Mouse (Mus musculus) heart, adult 9 months (tissue): Measurements from ENCODE around the gene Man2b1.
"Not testable (repeated sequence)": the region's sequence is repeated elsewhere in the genome, so short reads cannot be mapped to it uniquely, and the experiment has no call there.

ENCODE experiments used
- DNase-seq, 2 experiments: peaks; one replicate each; pipeline ENCODE4 v3.0.0; 2022; ENCODE audit warnings: low spot score in 2 of 2

Man2b1 gene

GRCm38 (mm10) chr8:85073041-85073612 lies 9.9 kb upstream of the Man2b1 start:
- DNase-seq, result no peak

GRCm38 (mm10) chr8:85074167-85074566 lies 8.9 kb upstream of the Man2b1 start:
- DNase-seq, result no peak

DNA sequence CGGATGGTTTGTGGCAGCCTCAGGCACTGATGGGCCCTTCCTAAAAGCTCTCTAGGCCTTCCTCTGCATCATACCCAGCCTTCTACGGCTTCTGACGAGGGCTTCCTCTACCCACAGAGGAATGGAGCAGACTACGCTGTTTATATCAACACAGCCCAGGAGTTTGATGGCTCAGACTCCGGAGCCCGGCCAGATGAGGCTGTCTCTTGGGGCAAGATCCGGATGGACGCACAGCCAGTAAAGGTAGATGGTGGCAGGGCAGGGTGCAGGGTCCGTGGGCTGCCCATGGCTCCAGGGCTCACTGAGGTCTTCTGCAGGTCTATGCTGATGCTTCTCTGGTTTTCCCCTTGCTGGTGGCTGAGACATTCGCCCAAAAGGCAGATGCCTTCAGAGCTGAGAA lies 8.5 kb upstream of the Man2b1 start:
- DNase-seq, result no peak

DNA sequence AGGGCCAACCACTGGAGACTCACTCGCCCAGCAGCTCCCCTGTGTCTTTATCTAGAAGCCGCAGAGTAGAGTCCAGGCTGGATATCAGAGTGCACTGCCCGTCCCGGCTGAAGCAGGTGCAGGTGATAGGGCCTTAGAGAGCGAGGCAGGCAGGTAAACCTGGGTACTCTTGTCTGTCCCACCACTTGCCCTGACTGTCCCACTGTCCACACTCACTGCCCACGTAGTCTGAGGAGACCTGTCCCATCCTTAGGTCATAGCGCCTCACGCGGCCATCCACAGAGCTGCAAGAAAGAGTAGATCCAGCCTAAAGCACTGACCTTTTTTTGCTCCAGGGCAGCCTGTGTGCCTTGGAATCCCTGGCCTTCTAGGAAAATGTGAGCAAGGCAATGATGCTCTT lies 7.1 kb upstream of the Man2b1 start:
- no peak for DNase-seq

DNA sequence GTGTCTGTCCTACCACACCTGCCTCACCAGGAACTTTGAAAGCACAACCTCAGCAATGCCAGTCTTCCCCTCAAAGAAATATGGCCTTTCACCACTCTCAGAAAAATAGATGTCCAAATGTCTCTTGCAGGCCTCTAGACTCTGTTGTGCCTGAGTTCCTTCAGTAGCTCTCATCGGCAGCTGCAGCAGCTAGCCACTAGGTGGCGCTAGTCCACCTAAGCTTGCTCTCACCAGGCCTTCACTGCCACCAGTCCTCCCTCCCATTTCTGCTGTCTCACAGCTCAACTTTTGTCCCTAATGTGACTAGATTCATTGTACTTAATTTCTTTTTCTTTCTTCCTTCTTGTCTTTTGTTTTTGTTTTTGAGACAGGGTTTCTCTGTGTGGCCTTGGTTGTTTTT lies 6.1 kb upstream of the Man2b1 start:
- DNase-seq, result peak; percentile 64 to 68

GRCm38 (mm10) chr8:85080214-85080531 lies 2.9 kb upstream of the Man2b1 start:
- DNase-seq, result no peak

GRCm38 (mm10) chr8:85080532-85081215 lies 2.4 kb upstream of the Man2b1 start, which contains the start of gene Wdr83os:
Wdr83os (plus strand) TSS chr8:85080740.
- DNase-seq, result peak; percentile 28 to 63

DNA sequence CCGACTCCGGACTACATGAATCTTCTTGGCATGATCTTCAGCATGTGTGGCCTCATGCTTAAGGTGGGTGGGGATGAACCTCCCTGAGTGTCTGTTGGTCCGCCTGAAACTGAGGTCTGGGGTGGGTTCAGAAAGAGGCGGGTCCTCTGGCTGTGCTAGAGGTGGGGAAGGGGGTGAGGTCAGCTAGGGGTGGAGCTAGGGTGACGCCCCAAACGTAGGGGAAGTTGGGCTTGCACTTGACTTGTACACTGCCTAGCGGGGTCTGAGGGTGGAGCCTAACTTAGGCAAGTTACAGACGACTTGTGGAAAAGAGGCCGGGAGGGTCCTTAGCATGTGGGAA lies 1.9 kb upstream of the Man2b1 start, which contains the start of gene Wdr83:
Gene Wdr83, minus strand, starts transcription at position 91 of the 340 bp plus-strand sequence.
- DNase-seq, result peak in 1 of 2 experiments; percentile 57

GRCm38 (mm10) chr8:85082169-85082568 lies 901 bp upstream of the Man2b1 start:
- not testable (repeated sequence) for DNase-seq

DNA sequence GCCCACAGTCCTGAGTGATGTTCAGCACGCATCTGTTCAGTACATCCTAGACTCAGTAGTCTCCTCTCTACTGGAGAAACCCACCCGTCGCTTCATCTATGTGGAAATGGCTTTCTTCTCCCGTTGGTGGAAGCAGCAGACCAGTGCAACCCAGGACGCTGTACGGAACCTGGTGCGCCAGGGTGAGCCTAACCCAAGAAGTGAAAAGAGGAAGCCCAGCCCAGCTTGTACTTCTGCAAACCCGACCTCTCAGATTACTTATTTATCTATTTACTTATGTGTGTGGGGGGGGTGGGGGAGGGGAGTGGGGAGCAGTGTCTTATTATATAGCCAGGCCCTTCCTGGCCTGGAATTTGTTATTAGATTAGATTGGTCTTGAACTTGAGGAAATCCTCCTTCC lies 1.6 kb downstream of the Man2b1 start:
- DNase-seq, result no peak

DNA sequence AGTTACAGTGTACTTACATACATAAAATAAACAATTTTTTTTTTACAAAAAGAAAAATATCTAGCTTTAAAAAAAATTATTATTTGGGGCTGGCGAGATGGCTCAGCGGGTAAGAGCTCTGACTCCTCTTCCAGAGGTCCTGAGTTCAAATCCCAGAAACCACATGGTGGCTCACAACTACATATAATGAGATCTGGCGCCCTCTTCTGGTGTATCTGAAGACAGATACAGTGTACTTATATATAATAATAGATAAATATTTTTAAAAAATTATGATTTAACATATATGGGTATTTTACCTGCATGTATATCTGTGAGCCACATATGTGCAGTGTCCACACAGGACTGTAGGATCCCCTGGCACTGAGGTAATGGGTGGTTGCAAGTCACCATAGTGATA lies 3.2 kb downstream of the Man2b1 start:
- DNase-seq, result no peak

GRCm38 (mm10) chr8:85088771-85089170 lies 5.7 kb downstream of the Man2b1 start:
- no peak for DNase-seq

GRCm38 (mm10) chr8:85090856-85091255 lies 7.8 kb downstream of the Man2b1 start:
- DNase-seq, result no peak

GRCm38 (mm10) chr8:85091526-85092090 lies 8.5 kb downstream of the Man2b1 start:
- no peak for DNase-seq

- DNase-seq, result no peak
These were observed 12.0 kb downstream of the Man2b1 start for GRCm38 (mm10) chr8:85095051-85095450.

DNA sequence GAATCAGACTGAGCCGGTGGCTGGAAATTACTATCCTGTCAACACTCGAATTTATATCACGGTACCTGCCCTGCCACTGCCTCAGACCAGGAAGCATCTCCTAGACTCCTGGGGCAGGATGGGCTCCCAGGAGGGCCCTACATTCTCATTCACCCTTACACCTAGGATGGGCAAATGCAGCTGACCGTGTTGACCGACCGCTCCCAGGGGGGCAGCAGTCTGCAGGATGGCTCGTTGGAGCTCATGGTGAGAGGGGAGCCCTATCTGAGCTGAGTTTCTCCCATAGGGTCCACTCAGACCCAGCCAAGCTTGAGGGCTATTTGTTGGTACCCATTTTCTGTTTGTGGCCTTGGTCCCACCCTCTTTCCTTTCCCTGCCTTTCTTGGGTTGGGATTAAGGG lies 12.5 kb downstream of the Man2b1 start:
- DNase-seq, result no peak

DNA sequence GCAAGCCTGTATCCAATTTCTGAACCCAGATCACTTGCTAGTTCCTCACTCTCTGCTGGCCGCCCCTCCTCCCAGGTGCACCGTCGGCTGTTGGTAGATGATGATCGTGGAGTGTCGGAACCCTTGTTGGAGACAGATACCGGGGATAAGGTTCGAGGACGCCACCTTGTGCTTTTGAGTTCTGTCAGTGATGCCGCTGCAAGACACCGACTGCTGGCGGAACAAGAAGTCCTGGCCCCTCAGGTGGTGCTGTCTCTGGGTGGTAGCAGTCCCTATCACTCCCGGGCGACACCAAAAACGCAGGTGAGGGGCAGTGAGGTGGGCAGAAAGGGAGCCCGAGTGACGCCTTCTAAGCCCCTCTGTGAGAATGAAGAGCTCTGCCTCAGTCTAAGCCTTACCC lies 13.1 kb downstream of the Man2b1 start:
- DNase-seq, result no peak

- DNase-seq, result no peak
These were observed 13.8 kb downstream of the Man2b1 start for GRCm38 (mm10) chr8:85096850-85097249.

GRCm38 (mm10) chr8:85100076-85100665 lies 17.1 kb downstream of the Man2b1 start:
- DNase-seq, result no peak

GRCm38 (mm10) chr8:85113241-85113640 lies 30.2 kb downstream of the Man2b1 start:
- DNase-seq, result no peak

GRCm38 (mm10) chr8:85115501-85115900 lies 32.4 kb downstream of the Man2b1 start:
- DNase-seq, result no peak

DNA sequence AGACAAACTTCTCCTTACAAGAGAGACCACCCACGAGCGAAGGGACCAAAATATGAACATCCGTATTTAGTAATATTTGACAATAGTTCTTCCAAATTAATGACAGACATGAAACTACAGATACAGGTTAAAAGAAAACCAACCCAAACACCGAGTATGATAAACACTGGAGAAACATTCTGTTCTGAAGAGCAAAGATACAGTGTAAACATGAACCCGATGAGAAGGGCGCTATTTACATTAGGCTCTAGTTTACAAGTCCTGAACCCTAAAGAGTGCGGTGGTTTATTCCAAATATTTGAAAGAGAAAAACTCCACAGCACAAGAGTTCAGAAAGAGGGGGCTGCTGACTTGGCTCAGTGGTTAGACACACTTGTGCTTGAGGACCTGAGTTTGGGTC lies 33.9 kb downstream of the Man2b1 start:
- DNase-seq, result no peak
